10 mouse cellular contexts compared by ENCODE assay signal in the genomic region with DNA sequence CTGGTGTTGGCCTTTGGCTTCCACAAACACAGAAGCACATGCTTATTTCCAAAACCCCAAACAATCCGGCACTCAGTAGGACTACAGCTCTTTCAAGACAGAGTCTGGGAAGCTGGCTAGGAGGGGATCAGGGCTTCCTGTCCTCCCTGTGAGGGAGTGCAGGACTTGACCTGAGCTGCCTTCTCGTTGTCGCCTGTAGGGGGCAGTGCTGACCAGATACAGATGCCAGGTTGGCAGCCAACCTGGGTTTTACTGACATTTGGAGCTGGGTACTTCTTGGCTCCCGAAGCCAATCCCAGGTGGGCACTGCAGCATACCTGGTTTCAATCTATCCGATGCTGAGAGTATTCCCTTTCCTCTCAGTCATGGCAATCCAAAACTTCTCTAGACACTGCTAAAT. TPM values are rescaled to one million over a fixed set of nuclear protein-coding genes. Genes with fewer than 3 reads are reported as not detected.
A peak's percentile ranks its signal among the peaks of the same experiment; 100 is the strongest.
DNase-seq lines count a peak whose midpoint lies in the region; ATAC-seq and TF ChIP-seq lines count a peak whose summit lies in the region.
"Had no signal": no experiment of that assay in that cellular context is flagged by ENCODE, and none has a peak within 500 bp of the region (broad histone marks: within the 10 kb centered on the region; RNA-seq: fewer than 3 reads in every experiment).

No protein-coding gene starts in this region.

- TF ChIP-seq CTCF in layer of hippocampus, adult 2 months (conservative IDR thresholded peaks at IDR 0.05): peak; percentile 77
- peak; percentile 45; the same call in 1 of the 2 replicates for TF ChIP-seq CTCF in small intestine, adult 2 months (IDR thresholded peaks at IDR 0.05; ENCODE audit: extremely low read depth, insufficient read length, insufficient replicate concordance, low read depth, low read length)

- H3K36me3 ChIP-seq in small intestine, adult 2 months (ENCODE audit: control insufficient read depth, insufficient read depth, low read length): no peaks in the 10 kb centered on the region
- no peaks in the 10 kb centered on the region for H3K36me3 ChIP-seq in hindbrain, embryonic 16.5 days (ENCODE audit: control insufficient read depth, insufficient read depth, low read length)
- H3K36me3 ChIP-seq: embryonic facial prominence, embryonic 13.5 days; limb, embryonic 12.5 days had no signal

- H3K9ac ChIP-seq in hindbrain, embryonic 16.5 days (ENCODE audit: low read depth, low read length): no peak overlapping the region
- H3K9ac ChIP-seq: embryonic facial prominence, embryonic 13.5 days; limb, embryonic 12.5 days had no signal

- WGBS in small intestine, adult 2 months: 49% methylated on average over 5 of the region's 5 CpGs
- 48% methylated on average over 5 of the region's 5 CpGs for WGBS in hindbrain, embryonic 16.5 days

- no peak overlapping the region for H3K4me2 ChIP-seq in hindbrain, embryonic 16.5 days (ENCODE audit: low read length)
- H3K4me2 ChIP-seq: embryonic facial prominence, embryonic 13.5 days; limb, embryonic 12.5 days had no signal

- 0 out of 2 replicates have a peak, but pooled peaks have one; percentile 33 for ATAC-seq in granulocyte monocyte progenitor cell, adult 5-6 weeks (replicated peaks; ENCODE audit: poor library complexity, severe bottlenecking)
- ATAC-seq in hindbrain, embryonic 16.5 days: no peak

- H3K9me3 ChIP-seq in hindbrain, embryonic 16.5 days (ENCODE audit: control insufficient read depth, low read length): 0 out of 2 replicates have a peak, but pooled peaks cover 2% of the 10 kb centered on the region
- H3K9me3 ChIP-seq: embryonic facial prominence, embryonic 13.5 days had no signal

- H3K4me3 ChIP-seq in layer of hippocampus, adult 2 months: no peak overlapping the region
- H3K4me3 ChIP-seq in small intestine, adult 2 months (ENCODE audit: low read depth, low read length): no peak overlapping the region
- H3K4me3 ChIP-seq in hindbrain, embryonic 16.5 days (ENCODE audit: low read length): no peak overlapping the region
- H3K4me3 ChIP-seq: embryonic facial prominence, embryonic 13.5 days; limb, embryonic 12.5 days had no signal

- H3K4me1 ChIP-seq in small intestine, adult 2 months (ENCODE audit: control insufficient read depth, insufficient read depth, insufficient read length, low read length): no peaks in the 10 kb centered on the region
- H3K4me1 ChIP-seq in hindbrain, embryonic 16.5 days (ENCODE audit: control insufficient read depth, insufficient read depth, low read depth, low read length): no peaks in the 10 kb centered on the region
- H3K4me1 ChIP-seq: embryonic facial prominence, embryonic 13.5 days; limb, embryonic 12.5 days had no signal

- no peaks in the 10 kb centered on the region for H3K27me3 ChIP-seq in small intestine, adult 2 months (ENCODE audit: control insufficient read depth, insufficient read depth, low read length)
- H3K27me3 ChIP-seq in hindbrain, embryonic 16.5 days (replicated peaks; ENCODE audit: control insufficient read depth, insufficient read depth, low read length): no peaks in the 10 kb centered on the region
- H3K27me3 ChIP-seq: embryonic facial prominence, embryonic 13.5 days; limb, embryonic 12.5 days had no signal

- peak in 1 of 2 experiments; percentile 36 for DNase-seq in layer of hippocampus, adult 2 months (ENCODE audit: low spot score in 2 of 2)
- DNase-seq in layer of hippocampus, adult 8-10 months (ENCODE audit: low spot score in 2 of 2): no peak
- peak; percentile 7 for DNase-seq in T-cell, adult 2 months (ENCODE audit: low spot score)
- DNase-seq in right cerebral cortex, adult 2 months (ENCODE audit: low spot score in 2 of 2): no peak
- no peak for DNase-seq in layer of hippocampus, adult 9-10 months (ENCODE audit: low spot score)

- H3K27ac ChIP-seq in layer of hippocampus, adult 2 months: no peak overlapping the region
- H3K27ac ChIP-seq in small intestine, adult 2 months (ENCODE audit: insufficient read depth, low read depth, low read length): no peak overlapping the region
- no peak overlapping the region for H3K27ac ChIP-seq in hindbrain, embryonic 16.5 days (ENCODE audit: low read depth, low read length)
- H3K27ac ChIP-seq: embryonic facial prominence, embryonic 13.5 days; limb, embryonic 12.5 days had no signal

- no peak for TF ChIP-seq POLR2A in small intestine, adult 2 months (IDR thresholded peaks at IDR 0.05; ENCODE audit: low read depth, low read length)

RNA-seq across cellular contexts. Expression of a gene that starts 8.9 kb away (rescaled TPM):
- not detected for total RNA-seq in layer of hippocampus, adult 2 months (2021)
- total RNA-seq in layer of hippocampus, adult 8-10 months (2022): not detected
- not detected in 2 replicates for total RNA-seq in granulocyte monocyte progenitor cell, adult 5-6 weeks (2014; fragmentation: Nextera tagmentation)
- not detected in 2 replicates for total RNA-seq in granulocyte monocyte progenitor cell, adult 5-6 weeks (2017)
- polyA plus RNA-seq in small intestine, adult 2 months (2012; rRNA removed): not detected in 2 replicates
- polyA plus RNA-seq in hindbrain, embryonic 16.5 days (2015; fragmentation: Nextera tagmentation; extraction: Ambion mirVana): not detected in 2 replicates
- polyA plus RNA-seq: embryonic facial prominence, embryonic 13.5 days; limb, embryonic 12.5 days had no signal

RNA-seq across cellular contexts. Expression of a gene that starts 16.3 kb away (rescaled TPM):
- total RNA-seq in layer of hippocampus, adult 2 months (2021): not detected
- not detected for total RNA-seq in layer of hippocampus, adult 8-10 months (2022)
- not detected in 2 replicates for total RNA-seq in granulocyte monocyte progenitor cell, adult 5-6 weeks (2014; fragmentation: Nextera tagmentation)
- total RNA-seq in granulocyte monocyte progenitor cell, adult 5-6 weeks (2017): not detected in 2 replicates
- polyA plus RNA-seq in small intestine, adult 2 months (2012; rRNA removed): not detected in 2 replicates
- polyA plus RNA-seq in hindbrain, embryonic 16.5 days (2015; fragmentation: Nextera tagmentation; extraction: Ambion mirVana): not detected in 2 replicates
- polyA plus RNA-seq: embryonic facial prominence, embryonic 13.5 days; limb, embryonic 12.5 days had no signal

RNA-seq across cellular contexts. Expression of a gene that starts 39.4 kb away (rescaled TPM):
- total RNA-seq in layer of hippocampus, adult 2 months (2021): not detected
- total RNA-seq in layer of hippocampus, adult 8-10 months (2022): not detected
- total RNA-seq in granulocyte monocyte progenitor cell, adult 5-6 weeks (2014; fragmentation: Nextera tagmentation): not detected in 2 replicates
- not detected in 2 replicates for total RNA-seq in granulocyte monocyte progenitor cell, adult 5-6 weeks (2017)
- not detected in 2 replicates for polyA plus RNA-seq in small intestine, adult 2 months (2012; rRNA removed)
- not detected in 2 replicates for polyA plus RNA-seq in hindbrain, embryonic 16.5 days (2015; fragmentation: Nextera tagmentation; extraction: Ambion mirVana)
- polyA plus RNA-seq: embryonic facial prominence, embryonic 13.5 days; limb, embryonic 12.5 days had no signal

RNA-seq across cellular contexts. Expression of a gene that starts 41.1 kb away (rescaled TPM):
- total RNA-seq in layer of hippocampus, adult 2 months (2021): 10 to 100 TPM; 55.8 to 57.2 TPM
- 10 to 100 TPM; 45.2 to 59.5 (median 54.9) TPM for total RNA-seq in layer of hippocampus, adult 8-10 months (2022)
- total RNA-seq in granulocyte monocyte progenitor cell, adult 5-6 weeks (2014; fragmentation: Nextera tagmentation): 11.6 and 14.7 TPM in 2 replicates
- 20.1 and 23.3 TPM in 2 replicates for total RNA-seq in granulocyte monocyte progenitor cell, adult 5-6 weeks (2017)
- 12.7 and 33.9 TPM in 2 replicates for polyA plus RNA-seq in small intestine, adult 2 months (2012; rRNA removed)
- polyA plus RNA-seq in hindbrain, embryonic 16.5 days (2015; fragmentation: Nextera tagmentation; extraction: Ambion mirVana): 77.6 and 86.3 TPM in 2 replicates

RNA-seq across cellular contexts. Expression of a gene that starts 57.3 kb away (rescaled TPM):
- 10 to 100 TPM; 26.2 to 27.3 TPM for total RNA-seq in layer of hippocampus, adult 2 months (2021)
- 10 to 100 TPM; 22.1 to 29.3 (median 27.7) TPM for total RNA-seq in layer of hippocampus, adult 8-10 months (2022)
- 22.6 and 23.7 TPM in 2 replicates for total RNA-seq in granulocyte monocyte progenitor cell, adult 5-6 weeks (2014; fragmentation: Nextera tagmentation)
- 20.2 and 32.4 TPM in 2 replicates for total RNA-seq in granulocyte monocyte progenitor cell, adult 5-6 weeks (2017)
- 32.3 and 62.7 TPM in 2 replicates for polyA plus RNA-seq in small intestine, adult 2 months (2012; rRNA removed)
- 24.3 and 25.7 TPM in 2 replicates for polyA plus RNA-seq in hindbrain, embryonic 16.5 days (2015; fragmentation: Nextera tagmentation; extraction: Ambion mirVana)
